Mouse (Mus musculus) c-Kit-negative CD71-positive TER-119-positive erythroid progenitor cells, embryonic 14.5 days (primary cell): ENCODE results near the gene Prickle1.

Experiments used
- DNase-seq: peaks from one replicate; pipeline ENCODE4 v3.0.0-alpha.2; 2013; ENCODE audit warnings: low read depth, low spot score

The Prickle1 gene

GRCm38 (mm10) chr15:93552169-93552568 lies 43.5 kb downstream of the Prickle1 start:
- peak; percentile 13 for DNase-seq

GRCm38 (mm10) chr15:93548297-93548696 lies 47.4 kb downstream of the Prickle1 start:
- no peak for DNase-seq

GRCm38 (mm10) chr15:93539415-93539814 lies 56.3 kb downstream of the Prickle1 start:
- no peak for DNase-seq

- DNase-seq = no peak
Observed at GRCm38 (mm10) chr15:93538551-93539205, 57.0 kb downstream of the Prickle1 start.

- DNase-seq = no peak
Observed at GRCm38 (mm10) chr15:93537745-93538144, 57.9 kb downstream of the Prickle1 start.

- DNase-seq = no peak
Observed at GRCm38 (mm10) chr15:93536191-93536590, 59.5 kb downstream of the Prickle1 start.

GRCm38 (mm10) chr15:93530703-93531032 lies 65.0 kb downstream of the Prickle1 start:
- no peak for DNase-seq

- no peak for DNase-seq
Observed at GRCm38 (mm10) chr15:93529831-93530702, 65.6 kb downstream of the Prickle1 start.

GRCm38 (mm10) chr15:93525305-93525917 lies 70.3 kb downstream of the Prickle1 start:
- DNase-seq = no peak

- DNase-seq = no peak
Observed at GRCm38 (mm10) chr15:93521787-93522180, 73.9 kb downstream of the Prickle1 start.

- no peak for DNase-seq
Observed at GRCm38 (mm10) chr15:93521088-93521786, 74.5 kb downstream of the Prickle1 start.

- DNase-seq = no peak
Observed at GRCm38 (mm10) chr15:93519836-93520826, 75.6 kb downstream of the Prickle1 start.

- peak; percentile 9 for DNase-seq
Observed at GRCm38 (mm10) chr15:93518941-93519835, 76.5 kb downstream of the Prickle1 start.

GRCm38 (mm10) chr15:93518143-93518902 lies 77.4 kb downstream of the Prickle1 start:
- no peak for DNase-seq

- DNase-seq = no peak
Observed at GRCm38 (mm10) chr15:93517022-93517565, 78.6 kb downstream of the Prickle1 start.

- DNase-seq = no peak
Observed at GRCm38 (mm10) chr15:93515316-93515715, 80.4 kb downstream of the Prickle1 start.

GRCm38 (mm10) chr15:93513939-93514341 lies 81.8 kb downstream of the Prickle1 start:
- DNase-seq = no peak

GRCm38 (mm10) chr15:93512437-93512836 lies 83.3 kb downstream of the Prickle1 start:
- no peak for DNase-seq
